Comparison of ENCODE assay signal across 8 mouse cellular contexts in the genomic region with DNA sequence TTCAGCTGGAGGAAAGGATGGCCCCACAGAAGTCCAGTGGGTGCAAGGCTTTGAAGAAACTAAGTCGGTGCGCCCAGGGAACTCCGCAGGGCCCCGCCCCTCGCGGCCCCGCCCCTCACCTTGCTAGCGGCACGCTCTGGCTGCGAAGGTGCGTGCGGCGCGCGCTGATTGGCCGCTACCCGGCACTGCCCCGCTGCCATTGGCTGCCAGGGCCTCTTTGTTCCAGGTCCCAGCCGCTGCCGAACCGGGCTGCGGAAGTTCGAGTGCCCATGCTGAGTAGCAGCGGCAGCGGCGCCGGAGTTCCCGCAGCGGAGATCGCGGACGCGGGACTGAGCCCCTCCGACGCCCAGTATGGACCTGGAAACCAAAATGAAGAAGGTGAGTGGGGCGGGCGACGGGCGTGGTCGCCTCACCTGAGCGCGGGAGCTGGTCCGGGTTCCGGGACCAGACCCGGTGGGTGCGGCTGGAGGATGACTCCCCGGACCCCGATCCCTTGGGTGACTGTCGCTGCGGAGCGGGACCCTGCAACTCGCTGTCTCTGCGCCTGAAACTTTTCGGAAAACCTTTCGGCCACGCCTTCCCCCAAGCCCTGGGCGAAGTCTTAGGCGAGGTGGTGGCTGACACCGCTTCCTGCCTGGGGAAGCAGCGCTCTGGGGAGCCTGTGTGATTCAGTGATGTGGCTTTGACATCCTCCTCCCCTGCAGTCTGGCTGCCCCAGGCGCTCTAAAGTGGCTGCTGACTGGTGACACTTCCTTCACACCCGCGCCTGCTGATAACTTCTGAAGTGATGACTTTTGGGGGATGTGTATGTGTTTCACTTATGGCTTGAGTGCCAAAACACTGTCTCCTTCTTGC. TPM values are rescaled to one million over a fixed set of nuclear protein-coding genes. Genes with fewer than 3 reads are reported as not detected.
DNase-seq lines count a peak whose midpoint lies in the region; ATAC-seq lines count a peak whose summit lies in the region.

Gene Tes (plus strand): TSS at position 214 of the 855 bp plus-strand sequence.

- H3K27me3 ChIP-seq in hindbrain, embryonic 15.5 days = no peaks in the 10 kb centered on the region

- H3K36me3 ChIP-seq in hindbrain, embryonic 15.5 days = no peaks in the 10 kb centered on the region

- H3K9me3 ChIP-seq in hindbrain, embryonic 15.5 days = no peaks in the 10 kb centered on the region

- peak; percentile 97 for ATAC-seq in hindbrain, embryonic 15.5 days (ENCODE audit: low FRiP score, low read depth)

- H3K4me3 ChIP-seq in hindbrain, embryonic 15.5 days = peak within 1 kb of the TSS; percentile 67

- peak within 1 kb of the TSS; percentile 46; the same call in 1 of the 2 replicates for H3K27ac ChIP-seq in hindbrain, embryonic 15.5 days (replicated peaks)

- H3K9ac ChIP-seq in hindbrain, embryonic 15.5 days = peak within 1 kb of the TSS; percentile 73

- H3K4me1 ChIP-seq in hindbrain, embryonic 15.5 days (replicated peaks) = peaks cover 20% of the 10 kb centered on the region

- under 1% methylated on average over 62 of the region's 63 CpGs for WGBS in hindbrain, embryonic 15.5 days

- peak within 1 kb of the TSS; percentile 80 for H3K4me2 ChIP-seq in hindbrain, embryonic 15.5 days

- peak; percentile 82 for DNase-seq in R1 (ENCODE audit: low read depth, low spot score)
- DNase-seq in cerebellum, postnatal 14 days = peak; percentile 73 to 82
- DNase-seq in gastrocnemius, adult 18-20 months (ENCODE audit: low spot score) = peak; percentile 29
- peak; percentile 30 for DNase-seq in left cerebral cortex, adult 11 months (ENCODE audit: low spot score)
- peak; percentile 91 for DNase-seq in lung, postnatal 36 days
- DNase-seq in retina, embryonic 14.5 days (ENCODE audit: low spot score) = peak; percentile 80
- DNase-seq in thymus, postnatal 36 days = peak; percentile 87 to 90

RNA-seq across cellular contexts. Expression of gene Tes, which starts in this region (rescaled TPM):
- total RNA-seq in gastrocnemius, adult 18-20 months (2021) = 1 to 10 TPM; 1.1 to 2.1 TPM
- polyA plus RNA-seq in hindbrain, embryonic 15.5 days (2015; fragmentation: Nextera tagmentation; extraction: Ambion mirVana) = 54.4 and 57.1 TPM in 2 replicates

Comparison
In these comparisons a context has a peak if more than half of its experiments do, and no peak if none do; other contexts are left out.
1. Peak in every context shown above with its lines: DNase-seq, ATAC-seq, H3K4me3 ChIP-seq and H3K27ac ChIP-seq.
2. DNase-seq: peak in every context shown above with its lines; median percentile 91 in lung, postnatal 36 days; 88 in thymus, postnatal 36 days; 82 in R1; 80 in retina, embryonic 14.5 days; 78 in cerebellum, postnatal 14 days; 30 in left cerebral cortex, adult 11 months; 29 in gastrocnemius, adult 18-20 months.